Mouse (Mus musculus): ENCODE results near the gene Ski.
A peak's percentile ranks its signal among the peaks of the same experiment; 100 is the strongest.

The Ski gene

GRCm38 (mm10) chr4:155126602-155127372, 95.6 kb downstream of the Ski start:
- peak; percentile 80 for DNase-seq

- peak; percentile 90 for DNase-seq
Observed at GRCm38 (mm10) chr4:155126194-155126593, 96.2 kb downstream of the Ski start.

GRCm38 (mm10) chr4:155125310-155125709, 97.1 kb downstream of the Ski start:
- DNase-seq, result no peak

- peak; percentile 75 for DNase-seq
Observed at GRCm38 (mm10) chr4:155123868-155124534, 98.4 kb downstream of the Ski start.

- peak; percentile 98 for DNase-seq
Observed at GRCm38 (mm10) chr4:155122444-155123040, 99.8 kb downstream of the Ski start.

GRCm38 (mm10) chr4:155121915-155122443, 100.4 kb downstream of the Ski start:
- no peak for DNase-seq

GRCm38 (mm10) chr4:155121222-155121621, 101.2 kb downstream of the Ski start:
- DNase-seq, result peak; percentile 97

- DNase-seq, result no peak
Observed at GRCm38 (mm10) chr4:155120583-155120982, 101.8 kb downstream of the Ski start.

GRCm38 (mm10) chr4:155120038-155120437, 102.4 kb downstream of the Ski start:
- DNase-seq, result no peak

- DNase-seq, result no peak
Observed at GRCm38 (mm10) chr4:155118278-155118677, 104.1 kb downstream of the Ski start.

- peak; percentile 92 for DNase-seq
Observed at GRCm38 (mm10) chr4:155117396-155117978, 104.9 kb downstream of the Ski start.

GRCm38 (mm10) chr4:155116607-155117006, 105.8 kb downstream of the Ski start:
- no peak for DNase-seq

- no peak for DNase-seq
Observed at GRCm38 (mm10) chr4:155113766-155114410, 108.5 kb downstream of the Ski start.

GRCm38 (mm10) chr4:155109471-155109870, 112.9 kb downstream of the Ski start:
- DNase-seq, result no peak

GRCm38 (mm10) chr4:155107886-155108285, 114.5 kb downstream of the Ski start:
- DNase-seq, result no peak
